Mouse (Mus musculus) liver, embryonic 14.5 days (tissue): ENCODE data around the gene Cx3cr1. TPM values are rescaled to one million over a fixed set of nuclear protein-coding genes. Genes with fewer than 3 reads are reported as not detected.

Experiments used
- ATAC-seq: fragments of 200-750 bp; cut with Nextera tagmentation; 2 replicates; pipeline ENCODE4 v1.8.0; 2017; ENCODE audit warnings: moderate number of reproducible peaks, mild to moderate bottlenecking, moderate library complexity; ENCODE audit not compliant: insufficient read depth
- DNase-seq, 3 experiments: peaks; one replicate each; pipeline ENCODE4 v3.0.0-alpha.2; 2012 to 2013; ENCODE audit warnings: low read depth in 3 of 3, low spot score in 3 of 3
- H3K27ac ChIP-seq: fragments of 300-500 bp; sonication (generic); 2 replicates; pipeline ENCODE4 v1.5.1; 2014; ENCODE audit warnings: moderate library complexity, mild to moderate bottlenecking, control low read depth, inconsistent platforms
- H3K27me3 ChIP-seq: fragments of 300-500 bp; sonication (generic); 2 replicates; pipeline ENCODE4 v1.6.1; 2014; ENCODE audit warnings: mild to moderate bottlenecking, low read length, moderate library complexity; ENCODE audit not compliant: control insufficient read depth, insufficient read depth
- H3K36me3 ChIP-seq: fragments of 300-500 bp; sonication (generic); replicated peaks from 2 replicates; pipeline ENCODE4 v1.6.1; 2014; ENCODE audit warnings: low read depth; ENCODE audit not compliant: control insufficient read depth, insufficient read depth
- H3K4me1 ChIP-seq, 2 experiments: fragments of 200-500 bp in 1 of 2; fragments of 300-500 bp in 1 of 2; sonication (generic) in 1 of 2; replicated peaks; 2 replicates each; pipeline ENCODE4 v1.6.1; 2012 to 2014; ENCODE audit warnings: antibody characterized with exemption in 1 of 2, inconsistent platforms in 1 of 2, low read length in 1 of 2; ENCODE audit not compliant: control insufficient read depth in 2 of 2, insufficient read depth in 2 of 2
- H3K4me2 ChIP-seq: fragments of 300-500 bp; sonication (generic); 2 replicates; pipeline ENCODE4 v1.6.1; 2014; ENCODE audit warnings: low read depth, mild to moderate bottlenecking, control low read depth, moderate library complexity
- H3K4me3 ChIP-seq, 2 experiments: fragments of 200-500 bp in 1 of 2; fragments of 300-500 bp in 1 of 2; sonication (generic) in 1 of 2; 2 replicates each; pipeline ENCODE4 v1.5.1; 2012 to 2014; ENCODE audit warnings: low read depth in 2 of 2, low read length in 2 of 2, mild to moderate bottlenecking in 2 of 2, control low read depth in 1 of 2, inconsistent platforms in 1 of 2, moderate library complexity in 1 of 2; ENCODE audit not compliant: insufficient read depth in 1 of 2
- H3K9ac ChIP-seq: fragments of 300-500 bp; sonication (generic); replicated peaks from 2 replicates; pipeline ENCODE4 v1.6.1; 2014; ENCODE audit warnings: mild to moderate bottlenecking, control low read depth, moderate library complexity
- H3K9me3 ChIP-seq: fragments of 300-500 bp; sonication (generic); 2 replicates; pipeline ENCODE4 v1.6.1; 2016; ENCODE audit warnings: low read length, mixed read lengths; ENCODE audit not compliant: control insufficient read depth
- CTCF ChIP-seq: IDR thresholded peaks from 2 replicates; pipeline ENCODE4 v1.5.1; 2016; ENCODE audit warnings: antibody characterized with exemption, low read depth, control low read depth
- EP300 ChIP-seq: IDR thresholded peaks from 2 replicates; pipeline ENCODE4 v1.6.1; 2016; ENCODE audit warnings: antibody characterized with exemption, low read depth
- WGBS: fragments of 180-500 bp; shearing (Covaris S2); extraction: QIAGEN DNeasy Blood & Tissue Kit; methylation state at CpG from one replicate; pipeline ENCODE4 v1.1.7; 2014; ENCODE audit not compliant: insufficient replicate concordance; 5-methylcytosine and 5-hydroxymethylcytosine counted together
- polyA plus RNA-seq, 2 experiments: library from polyadenylated mRNA; depleted of rRNA in 1 of 2; stranded (reverse) in 1 of 2; unstranded in 1 of 2; fragments of >200 nt; fragmentation: Nextera tagmentation in 1 of 2; extraction: Ambion mirVana in 1 of 2; gene quantifications; 2 replicates each; pipeline versions ENCODE4 v1.2.1 to v1.2.3; 2012 to 2014

The Cx3cr1 gene
- polyA plus RNA-seq, 2 experiments, result 0.69 to 1.4 TPM

DNA sequence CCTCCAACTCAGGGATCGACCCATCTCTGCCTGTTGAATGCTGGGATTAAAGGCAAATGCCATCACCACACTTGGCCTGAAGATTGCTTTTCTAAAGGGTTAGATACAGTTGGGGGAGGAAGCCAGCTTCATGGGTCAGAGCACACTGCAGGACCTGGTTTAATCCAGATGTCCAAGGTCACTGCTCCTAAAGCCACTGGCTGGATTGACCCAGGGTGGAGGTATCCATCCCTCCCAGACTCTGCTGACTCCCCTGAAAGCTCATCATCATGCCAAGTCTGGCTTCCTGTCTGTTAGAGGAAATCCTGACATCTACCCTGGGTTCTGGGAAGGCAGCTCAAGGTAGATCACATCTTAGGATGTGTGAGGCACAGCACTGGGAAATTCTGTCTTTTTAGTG, 70.9 kb downstream of the Cx3cr1 start:
- Histone ChIP-seq H3K9me3 (no peaks in the 10 kb centered on the region), H3K4me3 (no peak overlapping the region), H3K4me2 (no peak overlapping the region), H3K36me3 (no peaks in the 10 kb centered on the region), H3K4me1 (peaks cover 9 to 31% of the 10 kb centered on the region in 2 experiments), H3K27me3 (no peaks in the 10 kb centered on the region), H3K27ac (no peak overlapping the region), H3K9ac (no peak overlapping the region)
- 68% methylated on average over 1 of the region's 1 CpGs for WGBS
- DNase-seq (no peak), ATAC-seq (no peak)
- no peak for TF ChIP-seq CTCF
- no peak for TF ChIP-seq EP300

DNA sequence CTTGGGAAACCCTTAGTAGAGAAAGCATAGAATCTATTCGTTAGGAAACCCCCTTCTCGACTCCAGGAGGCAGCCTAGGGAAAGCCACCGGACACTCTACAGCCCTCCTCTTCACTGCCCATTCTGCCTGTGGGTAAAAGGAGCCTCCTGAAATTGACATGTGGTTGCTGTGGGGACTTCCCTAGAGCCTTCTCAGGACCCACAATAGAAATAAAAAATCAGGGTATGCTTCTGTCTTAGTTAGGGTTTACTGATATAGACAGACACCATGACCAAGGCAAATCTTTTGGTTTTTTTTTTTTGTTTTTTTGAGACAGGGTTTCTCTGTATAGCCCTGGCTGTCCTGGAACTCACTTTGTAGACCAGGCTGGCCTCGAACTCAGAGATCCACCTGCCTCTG, 73.6 kb downstream of the Cx3cr1 start:
- H3K4me1 ChIP-seq, result peaks cover 0 to 10% of the 10 kb centered on the region in 2 experiments; a peak in 2 of 4 replicates
- no peak for DNase-seq
- H3K27me3 ChIP-seq, result no peaks in the 10 kb centered on the region
- no peak overlapping the region for H3K27ac ChIP-seq
- H3K4me2 ChIP-seq, result no peak overlapping the region
- no peak overlapping the region for H3K4me3 ChIP-seq
- ATAC-seq, result no peak
- TF ChIP-seq EP300 (no peak), CTCF (no peak)
- H3K9me3 ChIP-seq, result no peaks in the 10 kb centered on the region
- H3K36me3 ChIP-seq, result no peaks in the 10 kb centered on the region
- H3K9ac ChIP-seq, result no peak overlapping the region
- 55% methylated on average over 4 of the region's 4 CpGs for WGBS

DNA sequence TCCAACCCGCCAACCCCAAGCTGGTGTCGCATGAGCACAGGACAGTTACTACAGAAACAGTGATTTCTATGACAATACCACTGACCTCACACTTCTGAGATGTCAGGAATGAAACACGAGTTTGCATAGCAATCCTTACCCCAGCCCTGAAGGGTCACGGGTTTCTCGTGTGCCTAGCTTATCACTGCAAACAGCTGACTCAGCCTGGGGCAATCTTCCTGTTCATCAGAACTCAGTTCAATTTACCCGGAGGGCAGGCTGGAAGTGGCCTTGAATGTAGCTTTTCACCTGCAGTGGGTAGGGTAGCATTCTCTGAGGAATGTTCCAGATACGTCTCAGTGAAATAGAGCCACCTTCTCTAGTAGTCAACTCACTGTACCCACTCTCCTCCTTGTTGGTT, 75.5 kb downstream of the Cx3cr1 start:
- no peak overlapping the region for H3K27ac ChIP-seq
- H3K4me3 ChIP-seq, result no peak overlapping the region
- no peak for TF ChIP-seq EP300
- no peaks in the 10 kb centered on the region for H3K9me3 ChIP-seq
- H3K9ac ChIP-seq, result no peak overlapping the region
- no peak overlapping the region for H3K4me2 ChIP-seq
- 33% methylated on average over 7 of the region's 7 CpGs for WGBS
- DNase-seq (no peak), ATAC-seq (no peak)
- no peaks in the 10 kb centered on the region for H3K36me3 ChIP-seq
- H3K4me1 ChIP-seq, result peaks cover 0 to 4% of the 10 kb centered on the region in 2 experiments; a peak in 1 of 4 replicates
- H3K27me3 ChIP-seq, result no peaks in the 10 kb centered on the region

DNA sequence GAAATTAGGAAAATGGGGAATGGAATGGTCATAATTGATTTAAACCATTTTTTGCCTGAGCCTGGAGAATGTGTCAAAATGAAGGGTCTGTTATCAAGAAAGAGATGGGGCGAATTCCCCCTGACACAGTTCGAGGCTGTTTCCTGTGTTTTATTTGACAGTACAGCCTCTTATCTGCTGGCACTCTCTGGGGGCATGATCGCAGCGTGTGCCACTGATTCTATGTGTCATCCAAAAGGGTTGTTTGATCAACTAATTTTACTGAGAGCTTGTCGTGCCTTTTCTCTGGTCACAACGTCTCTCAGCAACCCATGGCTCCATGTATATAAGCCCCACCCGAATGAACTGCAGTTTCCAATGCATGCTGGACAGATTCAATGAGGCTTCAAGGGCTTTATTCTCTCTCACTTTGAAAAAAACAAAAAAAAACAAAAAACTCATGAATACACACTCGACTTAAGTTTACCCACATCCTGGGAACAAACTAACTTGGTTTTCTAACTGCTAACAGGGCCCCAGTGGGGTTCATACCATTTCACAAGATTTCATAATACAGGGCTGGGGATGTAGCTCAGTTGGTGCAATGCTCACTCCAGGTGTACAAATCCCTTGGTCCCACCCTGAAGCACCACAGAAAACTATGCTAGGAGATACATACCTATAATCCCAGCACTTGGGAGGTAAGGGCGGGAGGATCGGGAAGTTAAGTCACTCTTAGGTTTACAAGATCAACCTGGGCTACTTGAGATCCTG, 76.4 kb downstream of the Cx3cr1 start:
- Histone ChIP-seq H3K4me2 (no peak overlapping the region), H3K4me1 (peaks cover 0 to 4% of the 10 kb centered on the region in 2 experiments; a peak in 1 of 4 replicates), H3K27me3 (no peaks in the 10 kb centered on the region), H3K9me3 (no peaks in the 10 kb centered on the region), H3K9ac (no peak overlapping the region), H3K27ac (no peak overlapping the region), H3K4me3 (no peak overlapping the region), H3K36me3 (no peaks in the 10 kb centered on the region)
- DNase-seq (no peak), ATAC-seq (no peak)
- 25% methylated on average over 10 of the region's 10 CpGs for WGBS
- TF ChIP-seq EP300, result no peak
- TF ChIP-seq CTCF, result no peak

DNA sequence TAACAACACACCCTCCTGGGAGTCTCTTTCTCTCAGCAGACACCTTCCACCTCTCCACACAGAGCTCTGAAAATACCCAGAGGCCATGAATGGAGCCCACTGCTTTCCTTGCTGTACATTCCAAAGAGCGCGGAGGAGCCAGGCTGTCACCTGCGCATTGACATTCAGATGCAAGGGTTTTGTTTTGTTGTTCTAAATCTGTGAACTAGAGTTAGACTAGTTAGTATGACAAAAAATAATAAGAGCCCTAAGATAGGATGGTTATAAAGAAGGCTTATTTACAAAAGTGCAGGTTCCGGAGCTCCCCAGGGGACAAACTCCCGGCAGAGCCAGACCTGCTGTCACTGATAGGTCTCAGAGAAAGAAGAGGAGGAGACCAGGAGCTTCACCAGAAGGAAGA, 78.4 kb downstream of the Cx3cr1 start:
- ATAC-seq, result no peak
- 49% methylated on average over 5 of the region's 5 CpGs for WGBS

More for the DNA sequence above, 78.4 kb downstream of the Cx3cr1 start:
- TF ChIP-seq EP300, result no peak
- no peak for TF ChIP-seq CTCF
- Histone ChIP-seq H3K36me3 (no peaks in the 10 kb centered on the region), H3K4me3 (no peak overlapping the region), H3K27me3 (no peaks in the 10 kb centered on the region), H3K9ac (no peak overlapping the region), H3K4me2 (no peak overlapping the region), H3K27ac (no peak overlapping the region), H3K4me1 (peaks cover 0 to 4% of the 10 kb centered on the region in 2 experiments; a peak in 1 of 4 replicates), H3K9me3 (no peaks in the 10 kb centered on the region)
- no peak for DNase-seq
